Mouse (Mus musculus) neural tube, embryonic 12.5 days (tissue): ENCODE results near the gene Zfp319. TPM values are rescaled to one million over a fixed set of nuclear protein-coding genes. Genes with fewer than 3 reads are reported as not detected.

ENCODE experiments used
- ATAC-seq: fragments of 200-750 bp; cut with Nextera tagmentation; 2 replicates; pipeline ENCODE4 v1.8.0; 2017; ENCODE audit warnings: low read depth, mild to moderate bottlenecking, moderate TSS enrichment, moderate library complexity; ENCODE audit not compliant: low FRiP score
- H3K27ac ChIP-seq: fragments of 300-500 bp; sonication (generic); 2 replicates; pipeline ENCODE4 v1.5.1; 2016
- H3K27me3 ChIP-seq: fragments of 300-500 bp; sonication (generic); replicated peaks from 2 replicates; pipeline ENCODE4 v1.6.1; 2016; ENCODE audit warnings: mild to moderate bottlenecking
- H3K36me3 ChIP-seq: fragments of 300-500 bp; sonication (generic); 2 replicates; pipeline ENCODE4 v1.6.1; 2016; ENCODE audit warnings: mild to moderate bottlenecking
- H3K4me1 ChIP-seq: fragments of 300-500 bp; sonication (generic); 2 replicates; pipeline ENCODE4 v1.6.1; 2016
- H3K4me2 ChIP-seq: fragments of 300-500 bp; sonication (generic); replicated peaks from 2 replicates; pipeline ENCODE4 v1.6.1; 2016; ENCODE audit warnings: mild to moderate bottlenecking
- H3K4me3 ChIP-seq: fragments of 300-500 bp; sonication (generic); 2 replicates; pipeline ENCODE4 v1.5.1; 2016
- H3K9ac ChIP-seq: fragments of 300-500 bp; sonication (generic); 2 replicates; pipeline ENCODE4 v1.6.1; 2016; ENCODE audit warnings: mild to moderate bottlenecking
- H3K9me3 ChIP-seq: fragments of 300-500 bp; sonication (generic); 2 replicates; pipeline ENCODE4 v1.6.1; 2016; ENCODE audit warnings: mild to moderate bottlenecking
- WGBS: fragments of 180-500 bp; shearing (Covaris S2); methylation state at CpG from one replicate; pipeline ENCODE4 v1.1.7; 2016; 5-methylcytosine and 5-hydroxymethylcytosine counted together
- polyA plus RNA-seq: library from polyadenylated mRNA; unstranded; fragments of >200 nt; fragmentation: Nextera tagmentation; extraction: Ambion mirVana; gene quantifications from 2 replicates; pipeline ENCODE4 v1.2.1, GENCODE M21; 2016

The Zfp319 gene
- polyA plus RNA-seq, 1 experiment from 2014 or later, result 20.5 TPM

GRCm38 (mm10) chr8:95289066-95289650, 42.6 kb downstream of the Zfp319 start:
- Histone ChIP-seq H3K4me1 (no peaks in the 10 kb centered on the region), H3K4me2 (no peak overlapping the region), H3K9ac (no peak overlapping the region), H3K4me3 (no peak overlapping the region), H3K27me3 (no peaks in the 10 kb centered on the region), H3K9me3 (no peaks in the 10 kb centered on the region), H3K36me3 (no peaks in the 10 kb centered on the region), H3K27ac (no peak overlapping the region)
- 78% methylated on average over 6 of the region's 6 CpGs for WGBS
- ATAC-seq, result no peak

- 0 out of 2 replicates have a peak, but pooled peaks cover 7% of the 10 kb centered on the region for H3K4me1 ChIP-seq
- WGBS, result 59% methylated on average over 5 of the region's 5 CpGs
- no peaks in the 10 kb centered on the region for H3K36me3 ChIP-seq
- H3K4me2 ChIP-seq, result no peak overlapping the region
- H3K9me3 ChIP-seq, result no peaks in the 10 kb centered on the region
- no peak overlapping the region for H3K9ac ChIP-seq
- no peak overlapping the region for H3K27ac ChIP-seq
- ATAC-seq, result no peak; the same call in 1 of the 2 replicates
- H3K4me3 ChIP-seq, result no peak overlapping the region
- H3K27me3 ChIP-seq, result no peaks in the 10 kb centered on the region
Measured at GRCm38 (mm10) chr8:95281493-95281892, 50.3 kb downstream of the Zfp319 start.

Other genes with a start within 250 kb of the Zfp319 start
- 12.8 and 15.0 TPM in 2 replicates for gene Kifc3, start 129.1 kb downstream of the Zfp319 start, polyA plus RNA-seq
- gene Cngb1, start 25.4 kb downstream of the Zfp319 start, polyA plus RNA-seq, result 0.47 and 0.85 TPM in 2 replicates
- 0.50 TPM in 1 of 2 replicates, not detected in the other for gene Tepp, start 21.4 kb downstream of the Zfp319 start, polyA plus RNA-seq
- 36.4 and 39.2 TPM in 2 replicates for gene Usb1, start 334 bp upstream of the Zfp319 start, polyA plus RNA-seq
- gene Mmp15, start 20.3 kb upstream of the Zfp319 start, polyA plus RNA-seq, result 36.4 and 41.3 TPM in 2 replicates
- 124 and 127 TPM in 2 replicates for gene Cfap20, start 102.9 kb upstream of the Zfp319 start, polyA plus RNA-seq
- gene Csnk2a2, start 158.1 kb upstream of the Zfp319 start, polyA plus RNA-seq, result 9.1 and 12.6 TPM in 2 replicates
- gene Ccdc113, start 202.1 kb upstream of the Zfp319 start, polyA plus RNA-seq, result 0.20 TPM in 1 of 2 replicates, not detected in the other
- not detected in 2 replicates for gene Prss54, start 244.4 kb upstream of the Zfp319 start, polyA plus RNA-seq